Mouse (Mus musculus) liver, embryonic 11.5 days (tissue): ENCODE results near the gene Hacd4. TPM values are rescaled to one million over a fixed set of nuclear protein-coding genes. Genes with fewer than 3 reads are reported as not detected.
A peak's percentile ranks its signal among the peaks of the same experiment; 100 is the strongest.

Experiments
- ATAC-seq: fragments of 200-750 bp; cut with Nextera tagmentation; replicated peaks from 2 replicates; pipeline ENCODE4 v1.8.0; 2017; ENCODE audit warnings: moderate number of reproducible peaks, mild to moderate bottlenecking, moderate TSS enrichment, moderate library complexity; ENCODE audit not compliant: low FRiP score
- DNase-seq: peaks from one replicate; pipeline ENCODE4 v3.0.0-alpha.2; 2017; ENCODE audit warnings: low spot score
- H3K27ac ChIP-seq: fragments of 300-500 bp; sonication (generic); 2 replicates; pipeline ENCODE4 v1.5.1; 2014; ENCODE audit warnings: mild to moderate bottlenecking, low read depth, low read length, control low read depth
- H3K27me3 ChIP-seq: fragments of 300-500 bp; sonication (generic); replicated peaks from 2 replicates; pipeline ENCODE4 v1.6.1; 2014; ENCODE audit warnings: low read length, mixed read lengths; ENCODE audit not compliant: control insufficient read depth, insufficient read depth
- H3K36me3 ChIP-seq: fragments of 300-500 bp; sonication (generic); 2 replicates; pipeline ENCODE4 v1.6.1; 2014; ENCODE audit warnings: mild to moderate bottlenecking, low read length, moderate library complexity, mixed read lengths; ENCODE audit not compliant: control insufficient read depth, insufficient read depth
- H3K4me1 ChIP-seq: fragments of 300-500 bp; sonication (generic); replicated peaks from 2 replicates; pipeline ENCODE4 v1.6.1; 2014; ENCODE audit warnings: low read length, mixed read lengths; ENCODE audit not compliant: control insufficient read depth, insufficient read depth
- H3K4me2 ChIP-seq: fragments of 300-500 bp; sonication (generic); 2 replicates; pipeline ENCODE4 v1.6.1; 2014; ENCODE audit warnings: mild to moderate bottlenecking, control low read depth, moderate library complexity
- H3K4me3 ChIP-seq: fragments of 300-500 bp; sonication (generic); 2 replicates; pipeline ENCODE4 v1.5.1; 2014; ENCODE audit warnings: low read depth, low read length, control low read depth
- H3K9ac ChIP-seq: fragments of 300-500 bp; sonication (generic); 2 replicates; pipeline ENCODE4 v1.6.1; 2014; ENCODE audit warnings: low read depth, low read length, control low read depth
- H3K9me3 ChIP-seq: fragments of 300-500 bp; sonication (generic); 2 replicates; pipeline ENCODE4 v1.6.1; 2016; ENCODE audit warnings: low read length, inconsistent platforms, mixed read lengths; ENCODE audit not compliant: control insufficient read depth
- WGBS: fragments of 180-500 bp; shearing (Covaris S2); extraction: QIAGEN DNeasy Blood & Tissue Kit; methylation state at CpG from one replicate; pipeline ENCODE4 v1.1.7; 2014; 5-methylcytosine and 5-hydroxymethylcytosine counted together
- polyA plus RNA-seq: library from polyadenylated mRNA; unstranded; fragments of >200 nt; fragmentation: Nextera tagmentation; extraction: Ambion mirVana; gene quantifications from 2 replicates; pipeline ENCODE4 v1.2.1, GENCODE M21; 2014

Hacd4 gene
- polyA plus RNA-seq, 1 experiment from 2014 or later = 6.3 TPM

DNA sequence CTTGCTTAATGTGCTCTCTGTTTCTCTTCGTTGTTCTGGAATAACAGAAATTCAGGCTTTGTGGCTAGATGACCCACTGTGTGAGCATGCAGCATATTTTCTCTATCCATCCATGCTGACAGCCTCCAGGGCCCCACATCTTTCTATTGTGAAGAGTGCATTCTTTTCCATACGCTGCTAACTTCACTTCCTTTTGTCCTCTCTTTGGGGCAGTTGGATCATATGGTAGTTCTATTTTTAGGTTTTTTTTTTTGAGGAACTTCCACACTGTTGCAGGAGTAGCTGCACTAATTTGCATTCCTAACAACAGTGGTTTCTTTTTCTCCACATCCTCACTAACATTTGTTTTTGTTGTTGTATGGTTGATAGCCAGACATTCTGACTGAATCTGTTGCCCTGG, 23.7 kb downstream of the Hacd4 start:
- no peak overlapping the region for H3K4me2 ChIP-seq
- no peak overlapping the region for H3K9ac ChIP-seq
- no peaks in the 10 kb centered on the region for H3K9me3 ChIP-seq
- H3K27ac ChIP-seq = no peak overlapping the region
- H3K36me3 ChIP-seq = no peaks in the 10 kb centered on the region
- no peak overlapping the region for H3K4me3 ChIP-seq
- no peaks in the 10 kb centered on the region for H3K4me1 ChIP-seq
- no peaks in the 10 kb centered on the region for H3K27me3 ChIP-seq
- ATAC-seq (no peak), DNase-seq (no peak)
- WGBS = 60% methylated on average over 2 of the region's 2 CpGs

DNA sequence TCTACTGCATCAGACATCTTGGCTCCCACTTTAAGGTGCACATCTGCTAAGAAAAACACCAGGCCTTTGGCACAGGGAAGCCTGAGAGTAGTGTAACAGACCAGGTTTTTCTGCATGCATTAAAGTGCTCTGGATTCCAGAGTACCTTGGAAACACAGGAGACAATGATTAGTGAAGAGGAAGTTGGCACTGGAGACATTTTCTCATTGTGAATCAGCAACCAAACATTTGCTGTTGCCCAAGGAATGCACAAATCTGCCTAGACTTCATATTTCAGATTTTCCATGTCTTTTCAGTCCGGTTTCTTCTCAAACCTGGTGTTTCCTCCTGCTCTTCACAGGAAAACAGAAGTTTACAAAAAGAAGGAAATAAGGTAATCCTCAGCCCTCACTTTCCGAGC, 26.4 kb downstream of the Hacd4 start:
- no peaks in the 10 kb centered on the region for H3K9me3 ChIP-seq
- H3K4me3 ChIP-seq = no peak overlapping the region
- DNase-seq (no peak), ATAC-seq (no peak)
- H3K4me2 ChIP-seq = no peak overlapping the region
- H3K36me3 ChIP-seq = no peaks in the 10 kb centered on the region
- WGBS = 78% methylated on average over 2 of the region's 2 CpGs
- no peak overlapping the region for H3K9ac ChIP-seq
- no peaks in the 10 kb centered on the region for H3K27me3 ChIP-seq
- no peak overlapping the region for H3K27ac ChIP-seq
- H3K4me1 ChIP-seq = no peaks in the 10 kb centered on the region

DNA sequence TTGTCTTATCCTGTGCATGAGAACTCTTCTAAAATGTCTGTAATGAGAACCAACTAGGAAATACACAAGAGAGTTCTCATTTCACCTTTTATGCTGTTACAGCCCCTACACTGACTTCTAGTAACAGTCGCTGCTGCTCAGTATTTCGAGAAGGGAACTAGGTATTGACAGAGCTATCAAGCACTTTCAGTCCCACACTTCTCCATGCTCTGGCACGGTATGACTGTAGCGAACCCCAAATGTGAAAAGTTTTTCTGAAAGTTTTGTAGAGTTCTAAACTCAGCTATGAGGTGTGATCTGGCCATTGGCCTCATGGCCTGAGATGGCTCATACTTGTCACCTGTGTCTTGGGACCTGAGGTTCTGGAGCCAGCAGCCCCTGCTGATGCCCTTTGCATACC, 29.4 kb downstream of the Hacd4 start:
- H3K4me3 ChIP-seq = no peak overlapping the region
- no peak overlapping the region for H3K9ac ChIP-seq
- no peaks in the 10 kb centered on the region for H3K36me3 ChIP-seq
- H3K4me1 ChIP-seq = 0 out of 2 replicates have a peak, but pooled peaks cover 3% of the 10 kb centered on the region
- no peak overlapping the region for H3K27ac ChIP-seq
- H3K27me3 ChIP-seq = no peaks in the 10 kb centered on the region
- DNase-seq (no peak), ATAC-seq (no peak)
- H3K4me2 ChIP-seq = no peak overlapping the region
- 94% methylated on average over 4 of the region's 4 CpGs for WGBS
- H3K9me3 ChIP-seq = no peaks in the 10 kb centered on the region

DNA sequence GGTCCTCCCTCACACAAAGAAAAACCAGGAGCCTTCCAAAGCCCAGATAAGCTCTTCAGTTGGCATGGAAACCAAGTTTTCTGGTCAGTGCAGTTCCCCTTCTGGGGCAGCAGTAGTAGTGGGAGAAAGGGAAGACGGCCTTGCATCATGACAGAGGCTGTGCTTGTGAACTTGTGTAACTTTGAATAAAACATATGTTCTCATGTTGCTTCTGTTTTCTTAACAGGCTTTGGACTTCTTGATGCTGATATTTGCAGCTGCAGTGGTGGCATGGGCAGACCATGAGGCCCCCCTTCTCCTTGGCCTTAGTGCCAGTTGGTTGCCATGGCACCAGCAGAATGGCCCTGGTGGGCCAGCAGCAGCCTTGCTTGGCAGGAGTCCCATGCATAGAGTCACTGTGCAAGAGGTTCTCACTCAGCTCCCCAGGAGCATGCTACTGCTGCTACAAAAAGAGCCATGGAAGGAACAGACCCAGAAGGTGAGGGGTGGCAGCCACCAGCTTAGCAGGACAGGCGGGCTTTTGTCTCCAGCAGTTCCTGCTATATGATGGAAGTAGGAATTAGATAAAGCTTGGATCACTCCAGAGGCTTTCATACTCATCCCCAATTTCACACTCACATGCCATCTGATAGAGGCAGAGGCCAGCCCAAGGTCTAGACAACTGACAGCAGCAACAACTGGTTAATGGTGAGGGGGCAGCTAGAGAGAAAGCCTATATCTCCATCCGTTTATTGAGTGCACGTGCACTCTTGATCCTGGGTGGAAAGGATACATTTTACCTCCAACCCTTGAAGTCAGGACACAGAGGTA, 31.6 kb downstream of the Hacd4 start:
- Histone ChIP-seq H3K4me2 (no peak overlapping the region), H3K4me3 (no peak overlapping the region), H3K9me3 (no peaks in the 10 kb centered on the region), H3K9ac (no peak overlapping the region), H3K36me3 (no peaks in the 10 kb centered on the region), H3K4me1 (0 out of 2 replicates have a peak, but pooled peaks cover 3% of the 10 kb centered on the region), H3K27me3 (no peaks in the 10 kb centered on the region), H3K27ac (0 out of 2 replicates have a peak overlapping the region, but pooled peaks have one; percentile 23)
- DNase-seq (no peak), ATAC-seq (no peak)
- 79% methylated on average over 4 of the region's 4 CpGs for WGBS

DNA sequence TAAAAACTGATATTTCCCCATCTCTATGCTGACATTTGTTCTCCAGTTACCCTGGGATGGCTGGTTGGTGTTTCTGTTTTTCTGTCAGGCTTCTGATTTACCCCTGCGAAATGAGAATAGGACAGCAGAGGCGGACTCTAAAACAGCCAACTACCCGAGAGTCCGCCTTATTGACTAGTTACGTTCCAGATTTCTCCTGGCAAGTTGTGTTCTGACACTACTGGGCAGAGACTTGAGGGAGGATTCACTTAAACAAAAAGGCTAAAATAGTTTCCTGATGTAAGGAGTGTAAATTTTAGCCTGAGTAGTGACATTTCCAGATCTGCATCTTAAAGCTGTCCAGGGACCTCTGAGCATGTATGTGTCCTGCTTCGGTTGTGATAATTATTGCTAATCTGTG, 35.8 kb downstream of the Hacd4 start:
- Histone ChIP-seq H3K27me3 (no peaks in the 10 kb centered on the region), H3K9me3 (no peaks in the 10 kb centered on the region), H3K27ac (no peak overlapping the region), H3K36me3 (no peaks in the 10 kb centered on the region), H3K9ac (no peak overlapping the region), H3K4me1 (0 out of 2 replicates have a peak, but pooled peaks cover 3% of the 10 kb centered on the region), H3K4me3 (no peak overlapping the region), H3K4me2 (no peak overlapping the region)
- 90% methylated on average over 6 of the region's 6 CpGs for WGBS
- no peak for DNase-seq
- ATAC-seq = no peak

DNA sequence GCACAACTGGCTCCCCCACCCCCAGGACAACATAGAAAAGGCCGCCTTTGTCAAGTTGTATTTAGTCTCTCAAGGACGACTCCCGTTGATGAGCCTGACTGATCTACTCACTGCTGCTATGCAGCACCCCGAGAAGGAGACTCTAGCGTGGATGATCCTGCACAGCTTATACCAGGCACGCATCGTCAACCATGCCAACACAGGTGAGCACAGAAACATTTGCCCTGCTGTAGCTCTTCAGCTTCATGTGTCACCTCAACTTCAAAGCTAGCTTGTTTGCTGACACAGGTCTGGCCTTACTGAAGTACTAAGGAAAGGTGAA, 37.8 kb downstream of the Hacd4 start:
- ATAC-seq (no peak), DNase-seq (no peak)
- no peaks in the 10 kb centered on the region for H3K4me1 ChIP-seq
- H3K27me3 ChIP-seq = no peaks in the 10 kb centered on the region
- 89% methylated on average over 7 of the region's 7 CpGs for WGBS
- H3K36me3 ChIP-seq = no peaks in the 10 kb centered on the region
- H3K4me3 ChIP-seq = no peak overlapping the region
- no peak overlapping the region for H3K4me2 ChIP-seq
- no peaks in the 10 kb centered on the region for H3K9me3 ChIP-seq
- H3K9ac ChIP-seq = no peak overlapping the region
- no peak overlapping the region for H3K27ac ChIP-seq

DNA sequence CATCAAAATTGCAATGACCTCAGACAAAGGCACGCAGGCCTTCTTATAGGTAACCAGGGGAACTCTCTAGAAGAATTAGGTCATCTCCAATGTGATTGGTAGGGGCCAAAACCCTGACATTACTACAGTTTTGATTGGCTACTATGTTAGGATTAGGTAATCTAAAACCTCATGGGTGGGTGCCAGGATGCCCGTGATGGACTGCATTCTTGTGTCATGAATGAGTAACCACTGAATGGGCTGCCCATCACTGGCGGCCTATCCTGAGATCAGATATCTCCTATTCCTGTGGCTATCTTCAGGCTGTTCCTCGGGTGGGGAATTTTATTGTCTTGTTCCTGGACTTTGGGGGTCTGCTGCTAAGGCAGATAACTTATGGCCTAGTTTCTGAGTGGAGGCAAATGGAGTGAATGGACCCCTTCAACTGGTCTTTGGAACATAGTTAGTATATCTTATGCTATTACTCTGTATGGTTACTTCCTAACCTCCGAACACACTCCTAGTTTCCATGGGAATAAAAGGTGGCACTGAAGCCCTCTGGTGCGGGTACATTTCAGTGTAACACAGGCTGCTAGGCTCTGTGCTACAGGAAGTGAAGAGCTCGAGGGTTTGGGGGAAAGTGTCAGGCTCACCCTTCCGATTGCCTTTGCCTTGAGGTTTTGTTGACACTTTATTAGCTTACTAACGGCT, 38.3 kb downstream of the Hacd4 start:
- DNase-seq = no peak
- H3K4me3 ChIP-seq = no peak overlapping the region
- no peaks in the 10 kb centered on the region for H3K36me3 ChIP-seq
- no peak overlapping the region for H3K4me2 ChIP-seq
- no peaks in the 10 kb centered on the region for H3K27me3 ChIP-seq
- H3K9me3 ChIP-seq = no peaks in the 10 kb centered on the region
- no peak overlapping the region for H3K27ac ChIP-seq
- WGBS = 79% methylated on average over 9 of the region's 9 CpGs
- H3K9ac ChIP-seq = no peak overlapping the region
- H3K4me1 ChIP-seq = no peaks in the 10 kb centered on the region
- no peak for ATAC-seq

DNA sequence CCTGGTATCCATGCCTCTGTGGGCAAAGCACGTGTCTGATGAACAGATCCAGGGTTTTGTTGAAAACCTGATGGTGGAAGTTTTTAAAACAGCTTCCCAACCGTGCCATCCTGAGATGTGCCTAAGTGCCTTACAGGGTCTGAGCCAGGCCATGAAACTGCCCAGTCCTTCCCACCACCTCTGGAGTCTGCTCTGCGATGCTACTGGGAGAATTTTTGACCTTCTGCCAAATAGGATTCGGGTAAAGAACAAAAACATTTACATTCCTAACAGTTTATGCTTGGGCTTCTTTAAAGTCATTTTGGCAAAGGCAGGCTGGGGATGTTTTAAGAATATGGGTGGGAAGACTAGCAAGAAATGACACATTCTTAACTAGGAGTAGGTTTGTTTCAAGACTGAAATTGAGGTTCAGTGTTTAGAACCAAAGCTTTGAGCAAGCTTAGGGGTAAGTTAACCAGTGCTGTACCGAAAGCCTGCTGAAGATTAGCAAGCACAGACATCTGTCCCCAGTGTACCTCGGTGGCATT, 41.7 kb downstream of the Hacd4 start:
- DNase-seq (no peak), ATAC-seq (no peak)
- Histone ChIP-seq H3K27me3 (no peaks in the 10 kb centered on the region), H3K36me3 (peaks cover 3% of the 10 kb centered on the region; the same call in 1 of the 2 replicates), H3K9ac (no peak overlapping the region), H3K4me2 (no peak overlapping the region), H3K27ac (no peak overlapping the region), H3K4me1 (no peaks in the 10 kb centered on the region), H3K9me3 (no peaks in the 10 kb centered on the region), H3K4me3 (no peak overlapping the region)
- WGBS = 77% methylated on average over 6 of the region's 6 CpGs
